Comparison of ENCODE assay signal across 8 mouse cellular contexts in the genomic region with DNA sequence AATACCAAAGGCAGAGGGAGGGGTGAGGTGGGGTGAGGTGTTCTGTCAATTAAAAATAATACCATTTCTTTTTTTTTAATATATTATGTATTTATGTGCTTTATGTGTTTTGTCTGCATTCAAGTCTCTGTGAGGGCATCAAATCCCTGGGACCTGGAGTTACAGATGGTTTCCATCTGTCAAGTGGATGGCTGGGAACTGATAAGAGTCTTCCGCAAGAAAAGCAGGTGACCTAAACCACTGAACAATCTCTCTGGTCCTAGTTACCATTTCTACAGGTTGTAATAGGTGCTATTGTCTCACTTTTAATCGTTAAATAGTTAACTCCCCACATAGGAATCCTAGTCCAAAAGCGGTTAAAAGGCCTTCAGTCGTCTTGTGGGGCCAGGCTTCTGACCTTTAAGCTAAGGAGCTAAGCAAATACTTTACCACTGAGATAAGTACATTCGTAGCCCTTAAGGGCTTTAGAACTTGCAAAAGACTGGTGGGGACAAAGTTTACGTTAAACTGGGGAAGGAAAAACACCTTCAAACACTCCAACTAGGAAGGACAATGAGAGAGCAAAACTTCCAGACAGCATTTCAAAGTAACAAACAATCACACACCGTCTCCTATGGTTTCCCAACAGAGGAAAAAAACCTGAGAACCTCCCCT. TPM values are rescaled to one million over a fixed set of nuclear protein-coding genes. Genes with fewer than 3 reads are reported as not detected.
DNase-seq lines count a peak whose midpoint lies in the region; ATAC-seq and TF ChIP-seq lines count a peak whose summit lies in the region.

No protein-coding gene starts in this region.

- no peak for TF ChIP-seq CTCF in MEL (IDR thresholded peaks at IDR 0.05 in 2 of 3, conservative IDR thresholded peaks at IDR 0.05 in 1 of 3; ENCODE audit: control insufficient read depth in 1 of 3, insufficient read depth in 1 of 3, low read depth in 2 of 3, low read length in 3 of 3, poor library complexity in 1 of 3, severe bottlenecking in 1 of 3)
- TF ChIP-seq CTCF in forebrain, postnatal 0 days (IDR thresholded peaks at IDR 0.05; ENCODE audit: low read depth) = no peak
- no peak for TF ChIP-seq CTCF in small intestine, adult 2 months (IDR thresholded peaks at IDR 0.05; ENCODE audit: extremely low read depth, insufficient read length, insufficient replicate concordance, low read depth, low read length)

- H3K9ac ChIP-seq in MEL (ENCODE audit: control insufficient read depth, low read depth, low read length, poor library complexity, severe bottlenecking) = peak overlapping the region; percentile 92
- no peak overlapping the region; the same call in 1 of the 2 replicates for H3K9ac ChIP-seq in forebrain, postnatal 0 days
- H3K9ac ChIP-seq in liver, embryonic 13.5 days = peak overlapping the region; percentile 92

- H3K36me3 ChIP-seq in MEL (ENCODE audit: control insufficient read depth in 1 of 2, insufficient read depth in 2 of 2, low read length in 2 of 2) = peaks cover 0 to 23% of the 10 kb centered on the region in 2 experiments; a peak in 2 of 4 replicates
- H3K36me3 ChIP-seq in forebrain, postnatal 0 days (ENCODE audit: insufficient read depth) = peaks cover 5% of the 10 kb centered on the region; the same call in 1 of the 2 replicates
- peaks cover 4% of the 10 kb centered on the region for H3K36me3 ChIP-seq in liver, embryonic 13.5 days
- peaks cover 5% of the 10 kb centered on the region for H3K36me3 ChIP-seq in small intestine, adult 2 months (ENCODE audit: control insufficient read depth, insufficient read depth, low read length)

- peaks cover 12 to 22% of the 10 kb centered on the region in 2 experiments for H3K4me1 ChIP-seq in MEL (ENCODE audit: control insufficient read depth in 1 of 2, insufficient read depth in 2 of 2, low read length in 2 of 2)
- H3K4me1 ChIP-seq in forebrain, postnatal 0 days (ENCODE audit: insufficient read depth) = peaks cover 10% of the 10 kb centered on the region
- peaks cover 33% of the 10 kb centered on the region for H3K4me1 ChIP-seq in liver, embryonic 13.5 days (replicated peaks)
- no peaks in the 10 kb centered on the region for H3K4me1 ChIP-seq in small intestine, adult 2 months (ENCODE audit: control insufficient read depth, insufficient read depth, insufficient read length, low read length)

- peak overlapping the region; percentile 68 for H3K4me2 ChIP-seq in forebrain, postnatal 0 days (ENCODE audit: low read depth)
- peak overlapping the region; percentile 76 for H3K4me2 ChIP-seq in liver, embryonic 13.5 days

- TF ChIP-seq EP300 in MEL (IDR thresholded peaks at IDR 0.05; ENCODE audit: low read depth in 1 of 2, low read length in 2 of 2) = no peak

- no peaks in the 10 kb centered on the region for H3K27me3 ChIP-seq in MEL (ENCODE audit: control insufficient read depth in 1 of 2, insufficient read depth in 2 of 2, low read length in 2 of 2)
- H3K27me3 ChIP-seq in forebrain, postnatal 0 days (ENCODE audit: insufficient read depth, low read length) = no peaks in the 10 kb centered on the region
- H3K27me3 ChIP-seq in liver, embryonic 13.5 days = no peaks in the 10 kb centered on the region
- H3K27me3 ChIP-seq in small intestine, adult 2 months (ENCODE audit: control insufficient read depth, insufficient read depth, low read length) = no peaks in the 10 kb centered on the region

- peaks cover 29% of the 10 kb centered on the region for H3K79me2 ChIP-seq in MEL (ENCODE audit: control insufficient read depth, insufficient read depth, low read length, poor library complexity)

- no peak overlapping the region for H3K27ac ChIP-seq in MEL (ENCODE audit: control insufficient read depth, low read depth, low read length)
- H3K27ac ChIP-seq in forebrain, postnatal 0 days (ENCODE audit: low read depth, low read length) = no peak overlapping the region
- H3K27ac ChIP-seq in liver, embryonic 13.5 days = peak overlapping the region; percentile 96
- peak overlapping the region; percentile 28 for H3K27ac ChIP-seq in small intestine, adult 2 months (ENCODE audit: insufficient read depth, low read depth, low read length)

- WGBS in forebrain, postnatal 0 days = 32% methylated on average over 7 of the region's 7 CpGs
- 9% methylated on average over 7 of the region's 7 CpGs for WGBS in liver, embryonic 13.5 days (ENCODE audit: insufficient replicate concordance)
- 11% methylated on average over 7 of the region's 7 CpGs for WGBS in small intestine, adult 2 months

- no peaks in the 10 kb centered on the region for H3K9me3 ChIP-seq in MEL (replicated peaks; ENCODE audit: insufficient read depth, low read length)
- no peaks in the 10 kb centered on the region for H3K9me3 ChIP-seq in forebrain, postnatal 0 days (ENCODE audit: low read length)
- no peaks in the 10 kb centered on the region for H3K9me3 ChIP-seq in liver, embryonic 13.5 days (replicated peaks)

- peak overlapping the region; percentile 88 to 96 for H3K4me3 ChIP-seq in MEL (ENCODE audit: control insufficient read depth in 1 of 2, insufficient read depth in 1 of 2, low read depth in 2 of 2, low read length in 2 of 2)
- H3K4me3 ChIP-seq in forebrain, postnatal 0 days (ENCODE audit: low read depth, low read length) = peak overlapping the region; percentile 82
- peak overlapping the region; percentile 94 for H3K4me3 ChIP-seq in liver, embryonic 13.5 days (replicated peaks)
- peak overlapping the region; percentile 22; the same call in 1 of the 2 replicates for H3K4me3 ChIP-seq in small intestine, adult 2 months (ENCODE audit: low read depth, low read length)

- ATAC-seq in forebrain, postnatal 0 days = no peak
- no peak for ATAC-seq in liver, embryonic 13.5 days (ENCODE audit: low read depth)

- peak; percentile 7 for DNase-seq in adrenal gland, postnatal 10 days
- DNase-seq in adrenal gland, postnatal 25 days = no peak
- DNase-seq in MEL (ENCODE audit: low read depth, low spot score) = peak; percentile 38
- DNase-seq in forebrain, postnatal 0 days = no peak
- DNase-seq in liver, embryonic 13.5 days = peak; percentile 18
- no peak for DNase-seq in gastrocnemius, postnatal 25 days
- no peak for DNase-seq in cerebellum, adult 18-20 months

- no peak for TF ChIP-seq POLR2A in MEL (IDR thresholded peaks at IDR 0.05; ENCODE audit: control insufficient read depth in 1 of 2, insufficient read depth in 1 of 2, low read depth in 1 of 2, low read length in 2 of 2, poor library complexity in 1 of 2)
- TF ChIP-seq POLR2A in small intestine, adult 2 months (IDR thresholded peaks at IDR 0.05; ENCODE audit: low read depth, low read length) = no peak

- no peak for TF ChIP-seq RAD21 in MEL (IDR thresholded peaks at IDR 0.05; ENCODE audit: low read depth, low read length)

TF ChIP-seq in MEL, 35 proteins besides CTCF, POLR2A, EP300 and RAD21:
- 0 out of 2 replicates have a peak, but pooled peaks have one; percentile 23 for TF ChIP-seq CHD1 (IDR thresholded peaks at IDR 0.05; ENCODE audit: low read depth, low read length)
- TF ChIP-seq HCFC1 (IDR thresholded peaks at IDR 0.05; ENCODE audit: low read depth, low read length) = 0 out of 2 replicates have a peak, but pooled peaks have one; percentile 2
- no peak for TF ChIP-seq MYB (IDR thresholded peaks at IDR 0.05; ENCODE audit: low read depth, low read length)

RNA-seq across cellular contexts. Expression of gene Swt1, which starts 1.2 kb away (rescaled TPM):
- total RNA-seq in adrenal gland, postnatal 10 days (2021) = 10 to 100 TPM; 12.8 to 19.3 TPM
- total RNA-seq in adrenal gland, postnatal 25 days (2021) = 22.4 and 29.5 TPM in 2 replicates
- total RNA-seq in MEL (2012; rRNA removed) = 13.7 and 14.1 TPM in 2 replicates
- polyA plus RNA-seq in MEL (2012; ENCODE audit: insufficient read depth in 1 of 2, insufficient read length in 2 of 2, low read depth in 1 of 2, low replicate concordance in 2 of 2, missing spikeins in 1 of 2) = 10 to 100 TPM in 1 of 2 experiments, not detected in 1; 13.5 TPM
- 14.4 and 22.2 TPM in 2 replicates for total RNA-seq in forebrain, postnatal 0 days (2014; rRNA removed)
- 12.6 and 12.9 TPM in 2 replicates for polyA plus RNA-seq in forebrain, postnatal 0 days (2015; fragmentation: Nextera tagmentation; extraction: Ambion mirVana)
- 18.7 and 30.1 TPM in 2 replicates for polyA plus RNA-seq in liver, embryonic 13.5 days (2015; fragmentation: Nextera tagmentation; extraction: Ambion mirVana)
- 1.5 and 2.3 TPM in 2 replicates for polyA plus RNA-seq in small intestine, adult 2 months (2012; rRNA removed)
- total RNA-seq in gastrocnemius, postnatal 25 days (2021) = 1 to 10 TPM; 8.4 to 9.9 TPM

RNA-seq across cellular contexts. Expression of gene Trmt1l, which starts 1.3 kb away (rescaled TPM):
- 10 to 100 TPM; 18.9 to 25.9 TPM for total RNA-seq in adrenal gland, postnatal 10 days (2021)
- total RNA-seq in adrenal gland, postnatal 25 days (2021) = 33.7 and 34.5 TPM in 2 replicates
- total RNA-seq in MEL (2012; rRNA removed) = 13.3 and 15.4 TPM in 2 replicates
- 10 to 100 TPM in 1 of 2 experiments, not detected in 1; 18.2 TPM for polyA plus RNA-seq in MEL (2012; ENCODE audit: insufficient read depth in 1 of 2, insufficient read length in 2 of 2, low read depth in 1 of 2, low replicate concordance in 2 of 2, missing spikeins in 1 of 2)
- 21.3 and 23.2 TPM in 2 replicates for total RNA-seq in forebrain, postnatal 0 days (2014; rRNA removed)
- 11.7 and 16.4 TPM in 2 replicates for polyA plus RNA-seq in forebrain, postnatal 0 days (2015; fragmentation: Nextera tagmentation; extraction: Ambion mirVana)
- 18.9 and 21.7 TPM in 2 replicates for polyA plus RNA-seq in liver, embryonic 13.5 days (2015; fragmentation: Nextera tagmentation; extraction: Ambion mirVana)
- polyA plus RNA-seq in small intestine, adult 2 months (2012; rRNA removed) = 8.5 and 15.7 TPM in 2 replicates
- total RNA-seq in gastrocnemius, postnatal 25 days (2021) = 10 to 100 TPM; 12.8 to 12.9 TPM

Comparison
In these comparisons a context has a peak if more than half of its experiments do, and no peak if none do; other contexts are left out.
1. DNase-seq: peak in adrenal gland, postnatal 10 days (single experiment), MEL (single experiment) and liver, embryonic 13.5 days (single experiment); none in adrenal gland, postnatal 25 days (single experiment), forebrain, postnatal 0 days (single experiment), gastrocnemius, postnatal 25 days (single experiment) and cerebellum, adult 18-20 months (0 of 2).
2. H3K27ac ChIP-seq: peak in liver, embryonic 13.5 days (single experiment) and small intestine, adult 2 months (single experiment); none in MEL (single experiment) and forebrain, postnatal 0 days (single experiment).
3. H3K4me3 ChIP-seq: peak in every context shown above with its lines; median percentile 94 in liver, embryonic 13.5 days; 92 in MEL; 82 in forebrain, postnatal 0 days; 22 in small intestine, adult 2 months.